Mouse (Mus musculus) central nervous system, embryonic 11.5 days (tissue): ENCODE data around the gene Adgrl2. TPM values are rescaled to one million over a fixed set of nuclear protein-coding genes. Genes with fewer than 3 reads are reported as not detected.

Experiments
- polyA plus RNA-seq: library from polyadenylated mRNA; depleted of rRNA; stranded (reverse); fragments of >200 nt; gene quantifications from 2 replicates; pipeline ENCODE4 v1.2.3, GENCODE M21; 2012; rRNA removed

Adgrl2 gene
- polyA plus RNA-seq = 137 and 140 TPM in 2 replicates

DNA sequence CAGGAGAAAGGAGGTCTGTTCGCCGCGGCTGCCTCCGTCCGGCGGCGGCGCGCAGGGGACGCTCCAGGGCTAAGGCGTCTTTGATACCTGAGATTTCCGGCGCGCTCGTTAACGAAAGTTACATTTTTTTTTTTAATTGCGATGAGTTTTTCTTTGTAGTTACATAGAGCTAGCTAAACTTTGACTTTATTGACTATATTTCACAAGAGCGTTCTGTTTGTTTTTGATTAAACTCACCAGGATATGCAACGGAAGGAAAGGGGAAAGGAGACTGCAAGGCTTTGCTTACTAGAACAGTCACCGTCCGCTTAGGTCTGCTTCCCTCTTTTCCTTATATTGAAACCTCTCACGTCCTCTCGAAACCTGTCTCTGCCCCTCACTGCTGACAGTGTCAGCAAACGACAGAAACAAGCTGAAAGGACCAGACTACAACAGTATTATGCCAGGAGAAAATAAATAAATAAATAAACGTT is at the start of gene Adgrl2:
Adgrl2 (minus strand) TSS at position 25 of the 473 bp plus-strand sequence.

